Mouse (Mus musculus): ENCODE results near the gene Cped1.

DNA sequence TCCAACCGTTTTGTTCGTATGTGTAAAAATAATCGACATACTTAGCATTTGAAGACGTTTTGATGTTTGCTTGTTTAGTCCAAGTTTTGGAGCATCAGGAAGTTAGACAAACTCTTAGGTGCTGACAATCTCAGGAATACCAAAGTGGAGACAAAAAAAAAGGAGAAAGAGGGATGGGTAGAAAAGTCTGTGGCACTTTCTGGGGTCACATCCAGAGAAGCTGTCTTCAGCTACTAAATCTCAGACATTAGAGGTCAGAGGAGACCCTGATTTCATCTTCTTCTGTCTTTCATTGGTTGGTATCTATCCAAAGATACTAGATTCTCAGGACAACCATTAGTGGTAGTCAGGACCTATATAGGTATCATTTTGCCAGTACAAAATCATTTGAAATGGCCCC, 5.4 kb downstream of the Cped1 start:
- TF ChIP-seq CTCF (IDR thresholded peaks at IDR 0.05; ENCODE audit: low read depth): no peak
- no peak for TF ChIP-seq EP300 (optimal IDR thresholded peaks at IDR 0.05)
